9 mouse cellular contexts compared by ENCODE assay signal in the genomic region with DNA sequence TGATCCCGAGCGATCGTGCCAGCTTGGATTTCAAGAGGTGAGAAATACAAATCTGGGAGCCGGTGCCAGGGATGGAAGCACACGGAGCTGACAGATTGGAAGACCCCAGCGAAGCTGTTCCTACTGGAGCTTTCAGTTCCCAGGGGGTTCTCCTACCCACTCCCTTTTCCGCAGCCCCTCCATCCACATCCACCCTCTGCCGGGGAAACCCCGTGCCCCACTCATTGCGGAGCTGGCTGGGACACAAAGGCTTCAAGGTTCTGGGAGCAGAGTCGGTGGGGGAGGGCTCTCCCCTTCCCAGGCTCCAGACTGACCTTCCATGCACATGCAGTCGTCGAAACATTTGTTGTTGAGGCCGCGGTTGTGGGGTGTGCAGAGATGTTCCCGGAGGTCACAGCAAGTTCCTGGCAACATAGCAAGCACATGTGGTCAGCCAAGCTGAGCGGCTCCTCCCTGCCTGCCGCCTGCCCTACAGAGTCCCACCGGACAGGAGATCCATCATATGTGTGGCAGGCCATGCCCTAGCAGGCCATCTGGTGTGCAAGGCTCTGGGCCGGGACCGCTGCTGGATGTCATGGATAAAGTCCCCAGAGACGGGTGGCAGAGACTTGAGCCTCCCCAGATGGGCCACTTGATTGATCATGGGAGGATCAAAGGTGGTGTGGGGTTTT. TPM values are rescaled to one million over a fixed set of nuclear protein-coding genes. Genes with fewer than 3 reads are reported as not detected.
DNase-seq lines count a peak whose midpoint lies in the region; ATAC-seq lines count a peak whose summit lies in the region.
"Had no signal": no experiment of that assay in that cellular context is flagged by ENCODE, and none has a peak within 500 bp of the region (broad histone marks: within the 10 kb centered on the region; RNA-seq: fewer than 3 reads in every experiment).

No protein-coding gene starts in this region.

- H3K36me3 ChIP-seq in lung, embryonic 15.5 days: no peaks in the 10 kb centered on the region
- no peaks in the 10 kb centered on the region for H3K36me3 ChIP-seq in embryonic facial prominence, embryonic 14.5 days (ENCODE audit: control insufficient read depth, insufficient read depth, low read length)

- peak overlapping the region; percentile 29 for H3K4me2 ChIP-seq in lung, embryonic 15.5 days
- no peak overlapping the region for H3K4me2 ChIP-seq in embryonic facial prominence, embryonic 14.5 days (ENCODE audit: low read depth, low read length)

- peak; percentile 57 for ATAC-seq in lung, embryonic 15.5 days (ENCODE audit: borderline replicate concordance, extremely low read depth, low FRiP score, low TSS enrichment)
- peak; percentile 54; the same call in 1 of the 2 replicates for ATAC-seq in embryonic facial prominence, embryonic 14.5 days (ENCODE audit: low read depth)

- peaks cover 17% of the 10 kb centered on the region for H3K4me1 ChIP-seq in lung, embryonic 15.5 days
- no peaks in the 10 kb centered on the region for H3K4me1 ChIP-seq in embryonic facial prominence, embryonic 14.5 days (ENCODE audit: control insufficient read depth, insufficient read depth, low read length)

- no peak overlapping the region for H3K9ac ChIP-seq in lung, embryonic 15.5 days
- H3K9ac ChIP-seq in embryonic facial prominence, embryonic 14.5 days (ENCODE audit: low read depth, low read length): no peak overlapping the region

- peaks cover 11% of the 10 kb centered on the region; the same call in 1 of the 2 replicates for H3K27me3 ChIP-seq in lung, embryonic 15.5 days
- no peaks in the 10 kb centered on the region for H3K27me3 ChIP-seq in embryonic facial prominence, embryonic 14.5 days (replicated peaks; ENCODE audit: control insufficient read depth, insufficient read depth, low read length)

- peak; percentile 54 for DNase-seq in gastrocnemius, adult 18-20 months (ENCODE audit: low spot score)
- no peak for DNase-seq in gastrocnemius, postnatal 4 days (ENCODE audit: low spot score in 2 of 2)
- DNase-seq in lung, postnatal 36 days: no peak
- DNase-seq in embryonic facial prominence, embryonic 14.5 days (ENCODE audit: low spot score): no peak
- peak; percentile 22 to 62 for DNase-seq in lung, postnatal 4 days
- DNase-seq in T-cell, adult 2 months (ENCODE audit: low spot score): no peak
- DNase-seq in spleen, postnatal 4 days (ENCODE audit: low spot score in 2 of 2): no peak

- H3K27ac ChIP-seq in lung, embryonic 15.5 days: no peak overlapping the region
- H3K27ac ChIP-seq in embryonic facial prominence, embryonic 14.5 days (replicated peaks; ENCODE audit: low read depth, low read length): no peak overlapping the region

- WGBS in lung, embryonic 15.5 days: 17% methylated on average over 22 of the region's 22 CpGs
- 50% methylated on average over 22 of the region's 22 CpGs for WGBS in embryonic facial prominence, embryonic 14.5 days

- H3K9me3 ChIP-seq in lung, embryonic 15.5 days: no peaks in the 10 kb centered on the region
- no peaks in the 10 kb centered on the region for H3K9me3 ChIP-seq in embryonic facial prominence, embryonic 14.5 days (ENCODE audit: control insufficient read depth, low read length)

- H3K4me3 ChIP-seq in lung, embryonic 15.5 days: no peak overlapping the region
- no peak overlapping the region for H3K4me3 ChIP-seq in embryonic facial prominence, embryonic 14.5 days (ENCODE audit: low read depth, low read length)
- H3K4me3 ChIP-seq: erythroblast, embryonic 14.5 days had no signal

RNA-seq across cellular contexts. Expression of a gene that starts 19.9 kb away (rescaled TPM):
- total RNA-seq in gastrocnemius, adult 18-20 months (2021): 10 to 100 TPM in 1 of 2 experiments, 1 to 10 TPM in 1; 9.3 to 12.8 TPM
- total RNA-seq in gastrocnemius, postnatal 4 days (2021): 10 to 100 TPM; 20.5 to 22.7 TPM
- polyA plus RNA-seq in lung, embryonic 15.5 days (2015; fragmentation: Nextera tagmentation; extraction: Ambion mirVana): 13.3 and 15.9 TPM in 2 replicates
- 15.9 and 16.2 TPM in 2 replicates for polyA plus RNA-seq in embryonic facial prominence, embryonic 14.5 days (2014; fragmentation: Nextera tagmentation; extraction: Ambion mirVana)

RNA-seq across cellular contexts. Expression of a gene that starts 22.4 kb away (rescaled TPM):
- total RNA-seq in gastrocnemius, adult 18-20 months (2021): 10 to 100 TPM; 13.5 to 15.7 TPM
- 10 to 100 TPM; 19.0 to 20.4 TPM for total RNA-seq in gastrocnemius, postnatal 4 days (2021)
- 50.2 and 51.9 TPM in 2 replicates for polyA plus RNA-seq in lung, embryonic 15.5 days (2015; fragmentation: Nextera tagmentation; extraction: Ambion mirVana)
- polyA plus RNA-seq in embryonic facial prominence, embryonic 14.5 days (2014; fragmentation: Nextera tagmentation; extraction: Ambion mirVana): 51.1 and 59.8 TPM in 2 replicates

RNA-seq across cellular contexts. Expression of a gene that starts 22.7 kb away (rescaled TPM):
- under 1 TPM in 1 of 2 experiments, not detected in 1; 0.09 TPM for total RNA-seq in gastrocnemius, adult 18-20 months (2021)
- under 1 TPM; 0.39 to 0.44 TPM for total RNA-seq in gastrocnemius, postnatal 4 days (2021)
- 0.07 TPM in 1 of 2 replicates, not detected in the other for polyA plus RNA-seq in lung, embryonic 15.5 days (2015; fragmentation: Nextera tagmentation; extraction: Ambion mirVana)
- 0.56 and 0.67 TPM in 2 replicates for polyA plus RNA-seq in embryonic facial prominence, embryonic 14.5 days (2014; fragmentation: Nextera tagmentation; extraction: Ambion mirVana)
- polyA plus RNA-seq: erythroblast, embryonic 14.5 days had no signal

RNA-seq across cellular contexts. Expression of a gene that starts 44.2 kb away (rescaled TPM):
- total RNA-seq in gastrocnemius, adult 18-20 months (2021): 10 to 100 TPM; 41.9 to 45.7 TPM
- 10 to 100 TPM; 19.2 to 21.4 TPM for total RNA-seq in gastrocnemius, postnatal 4 days (2021)
- polyA plus RNA-seq in lung, embryonic 15.5 days (2015; fragmentation: Nextera tagmentation; extraction: Ambion mirVana): 14.2 and 15.9 TPM in 2 replicates
- polyA plus RNA-seq in embryonic facial prominence, embryonic 14.5 days (2014; fragmentation: Nextera tagmentation; extraction: Ambion mirVana): 13.8 and 15.3 TPM in 2 replicates

RNA-seq across cellular contexts. Expression of a gene that starts 52.5 kb away (rescaled TPM):
- 1 to 10 TPM; 7.0 to 7.8 TPM for total RNA-seq in gastrocnemius, adult 18-20 months (2021)
- 1 to 10 TPM in 1 of 2 experiments, under 1 TPM in 1; 0.91 to 1.3 TPM for total RNA-seq in gastrocnemius, postnatal 4 days (2021)
- polyA plus RNA-seq in lung, embryonic 15.5 days (2015; fragmentation: Nextera tagmentation; extraction: Ambion mirVana): 12.1 and 13.4 TPM in 2 replicates
- 7.7 and 9.6 TPM in 2 replicates for polyA plus RNA-seq in embryonic facial prominence, embryonic 14.5 days (2014; fragmentation: Nextera tagmentation; extraction: Ambion mirVana)

Comparison
In these comparisons a context has a peak if more than half of its experiments do, and no peak if none do; other contexts are left out.
1. DNase-seq: peak in gastrocnemius, adult 18-20 months (single experiment) and lung, postnatal 4 days (2 of 2); none in gastrocnemius, postnatal 4 days (0 of 2), lung, postnatal 36 days (single experiment), embryonic facial prominence, embryonic 14.5 days (single experiment), T-cell, adult 2 months (single experiment) and spleen, postnatal 4 days (0 of 2).